Mouse (Mus musculus) G1E (cell line): Measurements from ENCODE around the gene Akap13.

Source experiments
- CTCF ChIP-seq: IDR thresholded peaks from 2 replicates; pipeline ENCODE4 v1.5.1; 2012; ENCODE audit warnings: low read depth, low read length, inconsistent platforms, mixed read lengths
- GATA1 ChIP-seq: IDR thresholded peaks from 2 replicates; pipeline ENCODE4 v1.6.1; 2012; ENCODE audit warnings: borderline replicate concordance, low read length, inconsistent platforms, mixed read lengths
- GATA2 ChIP-seq: IDR thresholded peaks from 2 replicates; pipeline ENCODE4 v1.6.1; 2012; ENCODE audit warnings: low read depth, low read length, inconsistent platforms, borderline replicate concordance
- POLR2AphosphoS5 ChIP-seq: IDR thresholded peaks from 2 replicates; pipeline ENCODE4 v1.6.1; 2012; ENCODE audit warnings: low read depth, low read length, inconsistent platforms; ENCODE audit not compliant: insufficient replicate concordance
- TAL1 ChIP-seq: conservative IDR thresholded peaks from 2 replicates; pipeline ENCODE4 v1.6.1; 2012; ENCODE audit warnings: low read depth, low read length, inconsistent platforms, mixed read lengths

DNA sequence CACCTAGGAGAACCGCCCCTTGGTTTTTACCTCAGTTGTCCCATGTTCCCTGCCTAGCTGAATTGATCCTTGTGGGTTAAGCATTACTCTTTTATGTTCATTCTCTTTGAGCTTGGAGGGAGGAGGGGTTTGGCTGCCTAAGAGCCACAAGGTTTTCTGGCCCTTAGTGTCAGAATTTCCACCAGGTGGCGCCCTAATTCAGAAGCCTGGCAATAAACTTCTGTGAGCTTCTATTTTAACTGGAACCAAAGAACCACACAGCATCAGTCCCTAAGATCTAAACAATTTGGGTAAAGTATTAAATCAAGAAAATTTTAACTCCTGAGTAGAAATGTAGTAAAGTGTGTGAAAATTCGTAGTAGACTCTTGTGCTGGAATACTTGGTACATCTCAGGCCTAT is 184.2 kb downstream of the Akap13 start:
- TF ChIP-seq CTCF (0 out of 2 replicates have a peak, but pooled peaks have one; percentile 9), TAL1 (no peak), POLR2AphosphoS5 (no peak), GATA1 (no peak), GATA2 (no peak)
